ENCODE assay signal across 8 mouse cellular contexts in the genomic region with DNA sequence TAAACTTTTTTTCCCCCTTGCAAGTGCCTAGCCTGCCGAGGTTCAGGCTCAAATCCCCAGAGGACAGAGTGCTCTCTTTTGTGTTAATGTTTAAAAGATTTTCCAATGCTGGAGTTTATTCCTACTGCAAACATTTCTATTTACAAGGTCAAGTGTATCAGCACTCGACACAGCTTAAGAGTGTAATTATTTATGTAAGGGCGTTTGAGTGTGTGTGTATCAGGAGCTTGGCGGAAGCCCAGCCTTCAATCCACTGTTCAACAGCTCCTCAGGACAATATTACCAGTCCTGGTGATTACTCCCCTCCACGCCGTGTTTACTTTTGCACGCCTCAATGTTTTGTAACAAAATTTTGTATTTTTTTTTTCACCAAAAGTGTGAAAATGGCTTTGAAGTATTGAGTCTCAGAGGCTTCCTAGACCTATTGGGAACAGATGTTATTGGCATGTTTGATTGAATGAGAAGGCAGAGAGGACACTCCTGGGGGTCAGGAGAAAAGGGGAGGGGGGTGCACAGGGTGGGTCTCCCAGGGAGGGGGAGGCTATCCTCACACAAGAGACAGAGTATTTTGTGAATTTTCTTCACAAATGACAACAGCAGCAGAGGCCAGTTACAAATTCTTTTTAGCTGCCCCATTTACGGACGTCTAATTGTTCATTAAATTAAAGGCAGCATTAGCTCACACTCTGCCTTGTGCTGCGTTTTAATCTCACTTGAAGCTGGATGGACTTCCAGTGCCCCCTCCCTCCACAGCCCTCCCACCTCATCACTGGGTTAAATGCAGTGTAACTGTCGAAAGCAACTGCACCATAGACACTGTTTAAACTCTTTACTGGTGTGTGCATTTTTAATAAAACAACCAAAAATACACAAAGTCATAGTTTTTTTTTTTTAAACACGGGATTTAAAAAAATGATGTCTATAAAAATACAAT. TPM values are rescaled to one million over a fixed set of nuclear protein-coding genes. Genes with fewer than 3 reads are reported as not detected.
A peak's percentile ranks its signal among the peaks of the same experiment; 100 is the strongest.
DNase-seq lines count a peak whose midpoint lies in the region; TF ChIP-seq lines count a peak whose summit lies in the region.

No protein-coding gene starts in this region.

- H3K27me3 ChIP-seq in thymus, adult 2 months (ENCODE audit: control insufficient read depth, insufficient read depth, low read length) = no peaks in the 10 kb centered on the region; the same call in 1 of the 2 replicates

- H3K4me3 ChIP-seq in thymus, adult 2 months (ENCODE audit: control insufficient read depth, insufficient read depth, low read length) = no peak overlapping the region

- H3K4me1 ChIP-seq in thymus, adult 2 months (replicated peaks; ENCODE audit: control insufficient read depth, insufficient read depth, low read length) = no peaks in the 10 kb centered on the region

- no peak overlapping the region for H3K27ac ChIP-seq in thymus, adult 2 months (ENCODE audit: control insufficient read depth, insufficient read depth, low read length)

- H3K36me3 ChIP-seq in thymus, adult 2 months (ENCODE audit: control insufficient read depth, insufficient read depth, low read length) = no peaks in the 10 kb centered on the region

- 63% methylated on average over 12 of the region's 12 CpGs for WGBS in thymus, adult 2 months

- TF ChIP-seq POLR2A in thymus, adult 2 months (IDR thresholded peaks at IDR 0.05; ENCODE audit: control insufficient read depth, extremely low read depth, insufficient read depth, low read length, poor library complexity) = no peak

- no peak for TF ChIP-seq CTCF in thymus, adult 2 months (IDR thresholded peaks at IDR 0.05; ENCODE audit: borderline replicate concordance, control insufficient read depth, extremely low read depth, insufficient read depth, low read length, poor library complexity)

- intact Hi-C loops in heart, postnatal 14 days (cut with DNase I) = no loop called here

- peak; percentile 21 for DNase-seq in adrenal gland, adult 2 months
- DNase-seq in adrenal gland, postnatal 4 days (ENCODE audit: low spot score in 2 of 2) = no peak
- peak; percentile 19 to 21 for DNase-seq in heart, postnatal 14 days
- peak; percentile 39 to 60 for DNase-seq in kidney, postnatal 4 days
- DNase-seq in neural tube, embryonic 10.5 days (ENCODE audit: extremely low spot score, low spot score) = peak; percentile 40
- no peak for DNase-seq in cerebellum, adult 8-10 months
- no peak for DNase-seq in urinary bladder, postnatal 25 days (ENCODE audit: low spot score)
- no peak for DNase-seq in thymus, adult 2 months

RNA-seq across cellular contexts. Expression of gene Gas1, which starts 3.3 kb away (rescaled TPM):
- total RNA-seq in adrenal gland, adult 2 months (2021) = 10 to 100 TPM; 22.2 to 63.7 TPM
- 267 and 268 TPM in 2 replicates for polyA plus RNA-seq in adrenal gland, adult 2 months (2012; rRNA removed)
- 10 to 100 TPM; 86.7 to 87.7 TPM for total RNA-seq in adrenal gland, postnatal 4 days (2021)
- 10 to 100 TPM; 56.7 to 60.4 TPM for total RNA-seq in heart, postnatal 14 days (2021)
- 58.7 and 66.8 TPM in 2 replicates for polyA plus RNA-seq in thymus, adult 2 months (2012; rRNA removed)

Comparison
In these comparisons a context has a peak if more than half of its experiments do, and no peak if none do; other contexts are left out.
1. DNase-seq: peak in adrenal gland, adult 2 months (single experiment), heart, postnatal 14 days (2 of 2), kidney, postnatal 4 days (2 of 2) and neural tube, embryonic 10.5 days (single experiment); none in adrenal gland, postnatal 4 days (0 of 2), cerebellum, adult 8-10 months (single experiment), urinary bladder, postnatal 25 days (single experiment) and thymus, adult 2 months (single experiment).